Mouse (Mus musculus) Patski (cell line): ENCODE measurements around the gene Gm16405. TPM values are rescaled to one million over a fixed set of nuclear protein-coding genes. Genes with fewer than 3 reads are reported as not detected.
"Not testable (repeated sequence)": the region's sequence is repeated elsewhere in the genome, so short reads cannot be mapped to it uniquely, and the experiment has no call there.

Source experiments
- ATAC-seq: fragments of 100-300 bp; one replicate; pipeline ENCODE4 v1.8.0; 2021
- CTCF ChIA-PET: fragments of 350-600 bp; sonication (Branson Sonifier 250); formaldehyde crosslinking; loops from one replicate; lab custom pipeline; 2022; ENCODE audit warnings: inconsistent platforms; lab: Charles Lee
- POLR2A ChIA-PET: fragments of 350-600 bp; sonication (Branson Sonifier 250); formaldehyde crosslinking; loops from one replicate; lab custom pipeline; 2022; ENCODE audit warnings: antibody characterized with exemption, inconsistent platforms; lab: Charles Lee
- DNase-seq: peaks from one replicate; pipeline ENCODE4 v3.0.0-alpha.2; 2011; ENCODE audit warnings: low read depth, low spot score
- H3K27me3 ChIP-seq: fragments of 371-371 bp; one replicate; pipeline ENCODE4 v1.5.1; 2021
- in situ Hi-C: fragments of 300-500 bp; cut with MboI; formaldehyde crosslinking; loops from 3 replicates; pipeline ENCODE4 v1.11.1; 2018; ENCODE audit warnings: low pct_unique_long_range_greater_than_20kb, mixed read lengths
- polyA plus RNA-seq: library from polyadenylated mRNA; unstranded; gene quantifications from one replicate; pipeline ENCODE4 v1.2.3, GENCODE M21; 2021

The Gm16405 gene
- not detected for polyA plus RNA-seq

- DNase-seq, POLR2A ChIA-PET, H3K27me3 ChIP-seq, in situ Hi-C loops, CTCF ChIA-PET, ATAC-seq: not testable (repeated sequence)
Measured at GRCm38 (mm10) chrX:54530908-54531307, at the start of gene Gm16405. TSS of gene Gm16405 (plus strand) at chrX:54531208.

Other genes starting within 250 kb of the Gm16405 start
- not detected for gene Gm16430, start 91.0 kb downstream of the Gm16405 start, polyA plus RNA-seq